Mouse (Mus musculus) stomach, embryonic 14.5 days (tissue): Measurements from ENCODE around the gene 6430548M08Rik. TPM values are rescaled to one million over a fixed set of nuclear protein-coding genes. Genes with fewer than 3 reads are reported as not detected.

Source experiments
- ATAC-seq: fragments of 200-750 bp; cut with Nextera tagmentation; 2 replicates; pipeline ENCODE4 v1.8.0; 2017; ENCODE audit warnings: low read depth, moderate TSS enrichment; ENCODE audit not compliant: insufficient number of reproducible peaks, insufficient read depth, low FRiP score
- H3K27ac ChIP-seq: fragments of 300-500 bp; sonication (generic); 2 replicates; pipeline ENCODE4 v1.5.1; 2014; ENCODE audit warnings: mild to moderate bottlenecking, low read length, moderate library complexity, mixed read lengths
- H3K27me3 ChIP-seq: fragments of 300-500 bp; sonication (generic); 2 replicates; pipeline ENCODE4 v1.6.1; 2014; ENCODE audit warnings: low read length, control low read depth, mixed read lengths; ENCODE audit not compliant: control insufficient read depth, insufficient read depth
- H3K36me3 ChIP-seq: fragments of 300-500 bp; sonication (generic); 2 replicates; pipeline ENCODE4 v1.6.1; 2014; ENCODE audit warnings: mild to moderate bottlenecking, control low read depth, low read length, moderate library complexity, mixed read lengths; ENCODE audit not compliant: control insufficient read depth, insufficient read depth
- H3K4me1 ChIP-seq: fragments of 300-500 bp; sonication (generic); 2 replicates; pipeline ENCODE4 v1.6.1; 2014; ENCODE audit warnings: low read length, control low read depth, mixed read lengths; ENCODE audit not compliant: control insufficient read depth, insufficient read depth
- H3K4me2 ChIP-seq: fragments of 300-500 bp; sonication (generic); replicated peaks from 2 replicates; pipeline ENCODE4 v1.6.1; 2014; ENCODE audit warnings: low read depth, low read length, control low read depth
- H3K4me3 ChIP-seq: fragments of 300-500 bp; sonication (generic); 2 replicates; pipeline ENCODE4 v1.5.1; 2014; ENCODE audit warnings: low read depth, low read length, control low read depth
- H3K9ac ChIP-seq: fragments of 300-500 bp; sonication (generic); replicated peaks from 2 replicates; pipeline ENCODE4 v1.6.1; 2014; ENCODE audit warnings: low read depth, mild to moderate bottlenecking, control low read depth, low read length, moderate library complexity, mixed read lengths
- H3K9me3 ChIP-seq: fragments of 300-500 bp; sonication (generic); 2 replicates; pipeline ENCODE4 v1.6.1; 2016; ENCODE audit warnings: low read depth, low read length, control low read depth; ENCODE audit not compliant: control insufficient read depth
- WGBS: fragments of 180-500 bp; shearing (Covaris S2); extraction: QIAGEN DNeasy Blood & Tissue Kit; methylation state at CpG from one replicate; pipeline ENCODE4 v1.1.7; 2014; 5-methylcytosine and 5-hydroxymethylcytosine counted together
- polyA plus RNA-seq: library from polyadenylated mRNA; unstranded; fragments of >200 nt; fragmentation: Nextera tagmentation; extraction: Ambion mirVana; gene quantifications from 2 replicates; pipeline ENCODE4 v1.2.1, GENCODE M21; 2014

6430548M08Rik gene
- polyA plus RNA-seq, 1 experiment from 2014 or later, result 6.6 TPM

- Histone ChIP-seq H3K9me3 (no peaks in the 10 kb centered on the region), H3K27ac (no peak overlapping the region), H3K27me3 (no peaks in the 10 kb centered on the region), H3K36me3 (no peaks in the 10 kb centered on the region), H3K4me1 (peaks cover 29% of the 10 kb centered on the region), H3K9ac (no peak overlapping the region), H3K4me2 (no peak overlapping the region), H3K4me3 (no peak overlapping the region)
- WGBS, result 13% methylated on average over 4 of the region's 4 CpGs
- ATAC-seq, result no peak
These were observed 97.4 kb downstream of the 6430548M08Rik start for GRCm38 (mm10) chr8:120211345-120211744.

- no peak for ATAC-seq
- Histone ChIP-seq H3K27ac (no peak overlapping the region), H3K9me3 (no peaks in the 10 kb centered on the region), H3K36me3 (no peaks in the 10 kb centered on the region), H3K4me2 (no peak overlapping the region), H3K4me1 (peaks cover 41% of the 10 kb centered on the region), H3K9ac (no peak overlapping the region), H3K27me3 (no peaks in the 10 kb centered on the region), H3K4me3 (no peak overlapping the region)
- 82% methylated on average over 7 of the region's 7 CpGs for WGBS
These were observed 98.6 kb downstream of the 6430548M08Rik start for GRCm38 (mm10) chr8:120212596-120212995.

- H3K4me1 ChIP-seq, result peaks cover 44% of the 10 kb centered on the region
These were observed 99.3 kb downstream of the 6430548M08Rik start for GRCm38 (mm10) chr8:120213229-120213628.

GRCm38 (mm10) chr8:120213939-120214338, 100.0 kb downstream of the 6430548M08Rik start:
- 78% methylated on average over 5 of the region's 5 CpGs for WGBS
- Histone ChIP-seq H3K4me3 (no peak overlapping the region), H3K27ac (no peak overlapping the region), H3K4me2 (no peak overlapping the region), H3K4me1 (peaks cover 44% of the 10 kb centered on the region), H3K9ac (no peak overlapping the region), H3K36me3 (no peaks in the 10 kb centered on the region), H3K9me3 (no peaks in the 10 kb centered on the region), H3K27me3 (no peaks in the 10 kb centered on the region)
- ATAC-seq, result no peak

More at GRCm38 (mm10) chr8:120213229-120213628, 99.3 kb downstream of the 6430548M08Rik start:
- Histone ChIP-seq H3K4me2 (no peak overlapping the region), H3K9me3 (no peaks in the 10 kb centered on the region), H3K9ac (no peak overlapping the region), H3K36me3 (no peaks in the 10 kb centered on the region), H3K27ac (no peak overlapping the region), H3K27me3 (no peaks in the 10 kb centered on the region), H3K4me3 (no peak overlapping the region)
- no peak for ATAC-seq
- WGBS, result 87% methylated on average over 3 of the region's 3 CpGs

Other genes starting within 250 kb of the 6430548M08Rik start
- 110 and 114 TPM in 2 replicates for gene Usp10, start 203.8 kb upstream of the 6430548M08Rik start, polyA plus RNA-seq
- 6.2 and 11.4 TPM in 2 replicates for gene Gm20388, start 203.3 kb upstream of the 6430548M08Rik start, polyA plus RNA-seq
- 28.0 and 29.1 TPM in 2 replicates for gene Crispld2, start 121.7 kb upstream of the 6430548M08Rik start, polyA plus RNA-seq
- 28.0 and 28.9 TPM in 2 replicates for gene Zdhhc7, start 12.7 kb upstream of the 6430548M08Rik start, polyA plus RNA-seq
- 1.2 and 2.0 TPM in 2 replicates for gene Fam92b, start 63.3 kb downstream of the 6430548M08Rik start, polyA plus RNA-seq
- 11.1 and 11.6 TPM in 2 replicates for gene Gse1, start 114.3 kb downstream of the 6430548M08Rik start, polyA plus RNA-seq